Mouse (Mus musculus) retina, postnatal 7 days (tissue): ENCODE data around the gene Gm10964.

Experiments
- DNase-seq: peaks from one replicate; pipeline ENCODE4 v3.0.0-alpha.2; 2012; ENCODE audit warnings: low read depth, low spot score

The Gm10964 gene

DNA sequence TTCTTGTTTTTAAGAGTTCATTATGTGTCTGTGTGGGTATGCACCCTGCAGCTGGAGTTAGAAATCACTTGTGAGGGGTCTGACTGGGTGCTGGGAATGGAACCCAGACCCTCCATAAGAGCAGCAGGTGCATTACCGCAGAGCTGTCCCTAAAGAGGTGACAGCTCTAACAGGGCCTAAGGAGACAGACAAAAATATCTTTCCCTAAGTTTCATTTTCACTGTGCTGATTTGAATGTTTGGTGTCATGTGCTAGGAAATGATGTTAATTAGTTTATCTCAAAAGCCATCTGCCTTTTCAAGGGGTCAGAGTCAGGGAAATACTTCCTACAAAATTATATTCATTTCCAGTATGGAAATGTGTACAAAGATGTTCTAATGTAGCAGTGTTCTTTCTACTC, at the start of gene Gm10964:
TSS of gene Gm10964 (plus strand) at position 38 of the 400 bp plus-strand sequence.
- no peak for DNase-seq

DNA sequence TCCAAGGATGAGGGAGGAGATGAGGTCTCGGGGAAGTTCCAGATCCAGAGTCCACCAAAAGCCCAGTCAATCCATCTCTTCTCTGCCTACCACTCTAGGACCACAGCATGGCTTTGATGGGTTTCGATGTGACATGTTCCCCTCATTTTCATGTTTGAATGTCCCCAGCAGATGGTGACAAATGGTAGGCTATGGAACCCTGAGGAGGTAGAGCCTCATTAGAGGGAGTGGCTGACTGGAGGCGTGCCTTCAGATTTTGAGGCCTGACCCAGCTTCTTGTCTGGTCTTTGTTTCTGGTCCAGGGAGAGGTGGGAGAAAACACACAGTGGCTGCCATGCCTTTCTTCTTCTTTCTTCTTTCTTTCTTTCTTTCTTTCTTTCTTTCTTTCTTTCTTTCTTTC, 48.7 kb upstream of the Gm10964 start:
- DNase-seq: no peak

DNA sequence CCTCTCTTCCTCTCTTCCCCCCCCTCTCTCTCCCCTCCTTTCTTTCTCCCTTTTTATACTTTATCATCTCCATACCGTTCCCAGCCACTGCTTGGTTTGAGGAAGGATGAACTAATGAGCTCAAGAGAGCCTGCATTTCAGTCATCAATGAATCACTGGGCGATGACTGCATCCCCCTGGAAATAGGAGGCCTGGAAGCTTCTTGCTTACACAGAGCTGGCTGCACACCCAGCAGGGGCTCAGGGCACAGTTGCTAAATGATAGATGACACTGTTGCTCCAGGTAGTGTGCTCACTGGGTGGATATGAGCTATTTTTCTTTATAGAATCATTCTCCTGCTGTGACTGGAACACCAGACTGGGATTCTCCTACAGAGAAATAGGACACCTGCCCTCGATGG, 43.6 kb upstream of the Gm10964 start:
- no peak for DNase-seq

DNA sequence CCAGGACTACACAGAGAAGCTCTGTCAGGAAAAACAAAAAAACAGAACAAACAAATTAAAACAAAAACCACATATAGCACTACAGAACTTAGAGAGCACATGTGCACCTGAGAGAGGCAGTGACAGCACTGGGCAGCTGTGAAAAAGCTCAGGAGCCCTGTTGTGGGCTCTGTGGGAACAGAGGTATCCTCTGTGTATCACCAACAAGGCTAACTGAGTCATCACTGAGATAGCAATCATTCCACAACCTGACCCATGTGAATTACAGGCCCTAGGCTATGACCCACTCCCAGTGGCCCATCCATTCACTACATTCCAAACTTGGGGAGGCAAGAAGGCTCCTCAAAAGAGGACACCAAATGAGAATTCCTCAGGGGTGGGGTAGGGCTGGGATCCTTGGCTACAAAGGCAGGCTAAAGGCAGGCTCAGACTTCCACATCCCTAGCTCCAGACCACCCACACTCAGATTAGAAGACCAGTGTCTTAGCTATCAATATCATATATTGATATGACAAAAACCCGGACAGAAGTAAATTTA, 42.7 kb upstream of the Gm10964 start:
- DNase-seq: no peak

DNA sequence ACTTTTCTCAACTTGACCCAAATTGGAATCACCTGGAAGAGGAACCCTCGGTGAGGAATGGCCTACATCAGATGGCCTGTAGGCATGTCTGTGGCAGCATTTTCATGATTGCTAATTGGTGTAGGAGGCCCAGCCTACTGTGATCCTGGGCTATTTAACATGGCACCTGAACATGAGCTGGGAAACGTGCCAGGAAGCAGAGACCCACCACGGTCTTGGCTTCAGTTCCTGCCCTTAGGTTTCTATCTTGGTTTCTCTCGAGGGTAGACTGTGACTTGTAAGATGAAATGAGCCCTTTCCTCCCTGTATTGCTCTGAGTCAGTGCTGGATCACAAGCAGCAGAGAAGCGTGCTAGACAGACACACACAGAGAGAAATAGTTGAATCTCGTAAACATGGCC, 34.5 kb upstream of the Gm10964 start:
- no peak for DNase-seq

DNA sequence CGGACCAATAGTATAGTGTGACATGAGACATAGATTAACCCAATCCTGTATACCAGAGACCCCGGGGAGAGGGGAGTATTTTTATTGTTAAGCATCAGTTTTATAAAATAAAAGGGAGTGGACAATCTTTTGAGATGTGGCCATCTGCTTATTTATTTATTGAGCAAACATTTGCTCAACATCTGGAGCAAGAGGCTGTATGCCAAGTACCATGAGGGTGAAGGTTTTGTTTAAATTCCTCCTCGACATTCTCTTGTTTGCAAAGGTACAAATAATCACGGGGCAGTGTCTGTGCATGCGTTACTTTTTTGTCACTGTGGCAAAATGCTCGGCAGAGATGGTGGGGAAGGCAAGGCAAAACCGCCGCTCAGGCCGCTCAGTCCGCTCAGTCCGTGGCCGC, 33.7 kb upstream of the Gm10964 start:
- DNase-seq: no peak

DNA sequence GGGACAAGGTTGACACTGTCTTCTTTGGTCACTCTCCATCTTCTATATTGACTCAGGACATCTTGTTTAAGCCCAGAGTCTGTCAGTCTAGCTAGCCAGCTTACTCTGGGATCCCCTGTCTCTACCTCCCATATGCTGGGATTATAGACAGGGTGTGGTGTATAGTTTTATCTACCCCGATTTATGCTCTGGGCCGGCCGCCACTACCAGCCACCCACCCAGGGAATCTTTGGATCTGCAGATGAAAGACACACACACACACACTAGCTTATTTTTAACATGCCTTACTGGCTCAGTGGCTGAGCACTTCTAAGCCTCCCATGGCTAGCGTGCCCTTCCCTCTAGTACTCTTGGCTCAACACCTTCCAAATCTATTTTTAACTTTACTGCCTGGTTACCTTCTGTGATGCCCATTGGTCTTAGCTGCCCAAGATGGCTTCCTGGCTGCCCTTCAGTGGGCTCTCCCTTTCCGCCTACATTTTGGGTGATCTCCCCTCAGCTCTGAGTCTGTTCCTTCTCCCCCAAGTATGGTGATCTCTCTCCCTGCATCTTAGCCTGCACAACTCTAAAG, 29.6 kb upstream of the Gm10964 start:
- no peak for DNase-seq

DNA sequence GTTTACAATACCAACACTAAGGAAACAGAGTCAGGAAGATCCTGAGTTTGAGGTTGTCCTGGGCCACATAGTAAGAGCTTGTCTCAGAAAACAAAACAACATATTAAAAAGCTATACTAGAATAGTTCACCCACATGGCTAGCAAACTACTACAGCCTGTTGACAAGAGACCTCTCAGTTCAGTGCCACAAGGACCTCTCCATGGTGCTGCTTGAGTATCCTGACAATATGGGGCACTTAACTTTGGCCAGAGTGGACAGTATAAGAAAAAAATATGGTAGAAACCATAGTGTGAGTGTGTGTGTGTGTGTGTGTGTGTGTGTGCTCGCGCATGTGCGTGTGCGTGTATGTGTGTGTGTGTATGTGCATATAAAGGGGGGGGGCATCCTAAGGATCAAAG, 27.0 kb upstream of the Gm10964 start:
- DNase-seq: no peak

DNA sequence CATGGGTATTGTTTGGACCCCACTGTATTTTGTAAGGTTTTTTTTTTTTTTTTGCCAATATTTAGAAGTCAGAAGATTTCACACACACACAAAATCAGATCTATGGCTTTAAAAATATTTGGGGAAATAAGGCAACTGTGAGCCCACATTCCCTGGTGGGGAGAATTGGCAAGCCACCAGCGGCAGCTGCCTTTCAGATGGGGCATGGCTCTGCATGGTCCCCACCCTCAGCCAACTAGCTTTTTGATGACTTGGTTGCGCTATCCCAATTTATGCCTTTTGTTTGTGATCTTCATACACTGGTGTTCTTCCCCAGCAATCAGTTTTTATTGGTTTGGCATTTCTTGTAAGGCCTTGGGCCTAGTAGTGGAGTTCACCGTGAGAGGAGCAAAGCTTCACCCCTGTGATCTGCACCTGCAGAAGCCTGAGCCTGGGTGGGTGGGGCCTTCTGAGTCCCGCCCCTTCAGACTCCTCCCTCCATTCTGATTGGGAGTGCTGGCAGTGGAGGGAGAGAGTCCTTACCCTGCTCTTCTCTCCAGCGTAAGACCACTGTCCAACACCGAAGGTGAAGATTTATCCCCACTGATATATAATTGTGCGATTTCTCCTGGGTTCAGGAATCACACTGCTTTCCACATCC, 24.8 kb upstream of the Gm10964 start:
- DNase-seq: no peak

DNA sequence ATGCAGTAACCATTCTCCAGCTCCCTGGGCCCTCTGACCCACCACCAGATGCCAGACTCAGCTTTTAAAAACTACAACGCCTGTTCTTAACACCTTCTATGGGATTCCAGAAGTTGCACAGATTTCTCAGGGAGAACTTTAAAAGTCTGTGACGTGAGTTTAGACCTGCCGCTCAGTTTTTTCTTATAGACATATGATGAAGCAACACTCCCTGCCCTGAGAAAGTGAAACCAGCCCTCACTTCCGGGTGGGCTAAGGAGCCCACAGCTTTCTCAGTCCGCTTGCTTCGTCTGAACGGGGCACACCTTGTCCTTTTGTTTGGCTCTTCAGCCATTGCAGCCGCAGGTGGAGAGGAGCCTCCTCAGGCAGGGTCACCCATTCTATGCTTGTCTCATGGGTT, 24.2 kb upstream of the Gm10964 start:
- no peak for DNase-seq

DNA sequence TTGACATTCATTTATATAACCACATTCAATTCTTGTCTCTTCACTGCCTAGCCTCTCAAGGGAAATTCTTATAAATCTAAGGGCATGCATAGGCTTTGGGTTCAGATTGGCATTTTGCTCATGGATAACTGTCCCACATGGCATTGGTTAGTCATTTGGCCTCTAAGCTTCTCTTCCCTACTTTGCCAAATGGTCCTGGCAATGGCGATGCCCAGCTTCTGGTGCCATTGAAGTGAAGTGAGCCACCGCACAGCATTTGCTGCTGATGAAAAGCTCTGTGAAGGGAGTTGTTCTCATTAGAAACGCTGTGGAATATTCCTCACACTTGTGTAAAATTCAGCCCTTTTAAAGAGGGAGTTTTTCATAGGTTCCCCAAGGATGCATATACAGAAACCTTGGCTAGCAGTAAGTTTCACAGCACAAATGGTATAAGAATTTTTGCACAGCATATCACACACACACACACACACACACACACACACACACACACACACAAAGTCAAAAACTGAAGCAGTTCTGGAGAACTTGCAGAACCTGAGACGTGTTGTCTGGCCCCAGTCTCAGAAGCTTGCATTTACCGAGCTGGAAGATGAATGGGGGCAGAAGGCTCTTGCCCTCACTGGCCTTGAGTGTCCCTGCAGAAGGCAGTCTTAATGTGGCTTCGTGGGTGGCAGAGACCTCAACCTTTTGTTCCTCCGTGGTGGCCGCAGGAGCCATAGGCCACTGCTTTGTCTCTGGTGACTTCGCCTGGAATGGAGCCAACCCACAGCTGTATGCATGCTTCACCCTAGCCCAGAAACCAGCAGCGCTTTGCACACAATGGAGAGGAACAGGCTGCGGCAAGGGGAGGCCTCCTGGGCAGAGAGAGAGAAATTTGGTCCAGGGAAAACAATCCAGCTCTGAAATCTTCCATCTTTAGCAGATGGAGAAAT, 23.1 kb upstream of the Gm10964 start:
- DNase-seq: no peak

DNA sequence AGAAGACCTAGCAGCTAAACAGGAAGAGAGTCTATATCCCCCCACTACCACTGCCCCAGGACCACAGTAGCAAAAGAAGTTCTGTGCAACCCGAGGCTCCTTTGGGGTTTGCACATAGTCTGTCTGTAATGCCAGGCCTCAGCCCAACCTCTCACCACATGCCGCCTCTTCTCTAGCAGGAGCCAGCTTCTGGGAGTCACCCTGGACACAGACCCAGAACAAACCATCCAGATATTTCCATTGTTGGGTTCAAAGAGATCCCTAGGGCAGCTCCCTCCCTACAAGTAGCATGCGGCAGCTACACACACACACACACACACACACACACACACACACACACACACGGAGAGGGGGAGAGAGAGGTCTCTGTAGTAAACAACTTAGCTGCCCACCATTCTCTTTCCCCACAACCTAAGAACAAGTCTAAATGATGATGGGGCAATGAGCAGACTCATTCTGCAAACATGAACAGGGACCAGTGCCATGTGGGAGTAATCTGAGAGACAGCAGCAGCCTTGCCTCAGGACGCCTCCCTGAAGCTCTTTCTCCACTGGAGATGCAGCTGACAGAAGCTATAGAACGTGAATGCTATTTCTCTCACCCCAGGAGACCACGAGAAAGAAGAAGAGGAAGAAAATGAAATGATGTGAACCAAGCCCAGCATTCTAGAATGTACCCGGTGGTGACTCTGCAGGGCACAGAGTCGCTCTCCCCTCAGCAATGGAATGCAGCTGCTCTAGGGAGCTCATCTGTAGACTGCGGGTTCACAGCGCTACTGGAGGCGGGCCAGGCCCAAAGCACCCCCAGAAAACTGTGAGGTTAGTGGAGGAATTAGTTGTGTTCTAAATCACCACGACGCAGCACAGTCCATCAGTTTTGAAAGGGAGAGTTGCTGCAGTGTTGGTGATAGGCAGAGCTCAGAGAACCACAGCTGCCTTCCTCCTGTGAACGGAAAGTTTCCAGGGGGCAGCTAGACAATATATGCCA, 22.1 kb upstream of the Gm10964 start:
- no peak for DNase-seq

DNA sequence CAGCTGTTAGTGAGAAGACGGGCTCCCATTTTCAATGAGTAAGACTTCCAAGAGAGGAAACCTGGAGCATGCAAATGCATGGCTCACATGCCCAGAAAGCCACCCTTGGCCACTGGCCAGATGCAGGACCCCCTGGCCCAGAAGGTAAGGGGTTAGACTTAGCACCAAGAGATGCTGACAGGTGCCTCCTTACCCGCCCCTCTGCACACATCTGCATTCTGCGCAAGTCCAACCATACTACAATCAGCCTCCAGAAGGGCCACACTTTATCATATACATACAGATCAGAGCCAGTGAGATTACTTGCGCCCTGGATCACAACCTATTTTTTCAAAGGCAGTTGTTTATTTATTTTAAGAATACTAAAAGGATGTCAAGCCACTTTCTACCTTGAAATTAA, 20.4 kb upstream of the Gm10964 start:
- no peak for DNase-seq

DNA sequence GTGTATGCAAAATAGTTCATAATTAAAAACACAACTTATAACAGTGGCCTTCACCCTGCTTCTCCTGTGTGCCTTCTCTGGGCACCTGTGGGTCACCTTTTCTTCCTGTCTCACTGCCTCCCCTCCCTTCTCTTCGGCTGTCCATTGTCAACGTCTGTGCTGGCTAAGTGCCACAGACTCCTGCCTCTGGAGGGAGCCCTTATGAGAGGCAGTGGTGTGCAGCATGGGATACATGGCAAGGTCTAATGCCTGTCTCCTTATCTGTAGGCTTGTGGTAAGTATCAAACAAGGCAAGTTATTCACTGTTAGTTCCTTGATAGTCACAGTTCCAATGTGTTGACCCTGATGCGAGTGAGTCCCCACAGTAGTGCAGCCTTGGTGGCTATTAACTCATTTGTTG, 15.0 kb upstream of the Gm10964 start:
- no peak for DNase-seq

DNA sequence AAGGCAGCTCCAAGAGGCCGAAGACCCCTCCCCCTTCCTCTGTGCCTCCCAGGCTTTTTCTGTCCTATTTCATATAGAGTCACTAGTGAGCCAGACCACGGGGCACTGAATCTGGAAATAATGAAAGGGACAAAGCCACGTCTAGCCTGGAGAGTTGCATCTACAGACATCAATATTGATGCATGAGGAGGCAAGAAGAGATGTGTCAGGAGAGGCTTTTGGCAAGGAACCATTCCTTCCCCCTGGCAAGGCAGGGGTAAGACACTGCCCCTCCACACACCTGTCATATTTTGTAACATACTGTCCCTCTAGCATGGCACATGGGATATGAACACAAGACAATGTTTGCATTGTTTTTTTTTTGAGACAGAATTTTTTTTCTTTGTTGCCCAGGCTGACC, 12.5 kb upstream of the Gm10964 start:
- DNase-seq: no peak

DNA sequence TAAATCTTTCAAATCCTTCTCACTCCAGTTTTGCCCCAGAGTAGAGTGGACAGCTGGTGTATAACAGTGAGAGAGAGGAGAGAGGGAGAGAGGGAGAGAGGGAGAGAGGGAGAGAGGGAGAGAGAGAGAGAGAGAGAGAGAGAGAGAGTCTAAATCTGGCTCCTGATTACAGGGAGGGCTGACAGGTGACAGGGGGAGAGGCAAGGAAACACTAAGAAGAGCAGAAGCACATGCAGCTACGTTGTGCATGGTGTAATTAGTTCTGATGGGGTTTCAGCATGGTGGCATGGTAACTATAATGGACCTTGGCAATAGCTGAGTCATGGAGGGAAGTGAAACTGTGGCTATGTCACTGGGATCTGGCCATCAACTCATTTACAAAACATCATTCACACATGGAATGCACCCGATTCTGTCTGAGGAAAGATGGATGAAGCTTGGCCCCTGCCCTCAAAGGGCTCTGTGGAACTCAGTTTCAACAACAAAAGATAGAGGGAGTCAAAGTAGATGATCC, 11.3 kb upstream of the Gm10964 start:
- DNase-seq: no peak

DNA sequence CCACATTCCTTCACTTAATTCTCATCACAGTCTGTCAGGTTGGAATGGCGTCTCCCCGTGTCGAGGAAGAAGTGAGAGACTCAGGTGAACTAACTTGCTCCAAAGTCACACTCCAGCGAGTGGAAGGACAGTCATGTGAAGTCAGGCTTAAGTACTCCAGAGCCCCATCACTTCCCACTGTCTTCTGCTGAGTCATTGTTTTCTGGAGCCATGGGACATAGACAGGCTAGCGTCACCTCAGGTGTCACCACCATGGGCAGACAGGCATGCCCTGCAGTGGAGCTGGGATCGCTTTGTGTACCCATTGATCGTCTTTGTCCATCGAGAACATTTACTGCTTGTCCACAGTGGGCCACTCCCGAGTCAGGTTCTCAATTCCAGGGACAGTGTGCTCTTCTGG, 9.3 kb upstream of the Gm10964 start:
- DNase-seq: no peak

DNA sequence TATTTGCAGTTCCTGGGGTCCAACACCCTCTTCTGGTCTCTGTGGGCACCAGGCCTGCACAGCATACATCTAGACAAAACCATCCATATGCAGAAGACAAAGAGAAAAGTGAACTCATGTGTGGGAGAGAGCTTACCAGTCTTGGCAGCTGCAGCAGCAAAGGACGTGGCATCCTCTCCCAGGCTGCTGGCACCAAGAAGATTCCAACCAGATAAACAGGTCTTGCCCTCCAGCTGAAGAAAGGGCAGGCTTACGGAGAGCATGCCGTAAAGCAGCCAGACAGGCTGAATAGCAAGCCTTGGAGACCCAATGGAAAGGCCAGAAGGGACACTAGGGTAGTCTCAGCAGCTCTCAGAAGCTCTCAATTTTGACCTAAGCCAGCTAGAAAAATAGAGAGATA, 7.0 kb upstream of the Gm10964 start:
- no peak for DNase-seq

DNA sequence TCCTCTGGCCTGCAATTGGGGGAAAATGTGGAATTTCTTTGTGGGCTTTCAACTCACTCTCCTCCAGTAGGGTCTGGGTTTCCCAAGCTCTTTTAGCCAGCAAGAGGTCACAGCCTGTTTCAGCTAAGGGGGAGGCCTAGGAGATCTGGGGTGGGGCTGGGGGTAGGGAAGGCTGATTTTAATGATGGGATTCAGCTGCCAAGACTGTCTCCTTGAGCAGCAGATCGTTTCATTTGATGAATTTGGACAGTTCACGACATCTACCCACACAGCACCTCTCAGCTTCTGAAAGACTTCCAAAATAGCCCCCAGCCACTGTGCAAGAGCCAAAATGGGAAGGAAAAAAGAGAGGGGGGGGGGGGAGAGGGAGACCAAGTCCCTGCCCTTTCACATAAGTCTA, 6.0 kb upstream of the Gm10964 start:
- DNase-seq: no peak

DNA sequence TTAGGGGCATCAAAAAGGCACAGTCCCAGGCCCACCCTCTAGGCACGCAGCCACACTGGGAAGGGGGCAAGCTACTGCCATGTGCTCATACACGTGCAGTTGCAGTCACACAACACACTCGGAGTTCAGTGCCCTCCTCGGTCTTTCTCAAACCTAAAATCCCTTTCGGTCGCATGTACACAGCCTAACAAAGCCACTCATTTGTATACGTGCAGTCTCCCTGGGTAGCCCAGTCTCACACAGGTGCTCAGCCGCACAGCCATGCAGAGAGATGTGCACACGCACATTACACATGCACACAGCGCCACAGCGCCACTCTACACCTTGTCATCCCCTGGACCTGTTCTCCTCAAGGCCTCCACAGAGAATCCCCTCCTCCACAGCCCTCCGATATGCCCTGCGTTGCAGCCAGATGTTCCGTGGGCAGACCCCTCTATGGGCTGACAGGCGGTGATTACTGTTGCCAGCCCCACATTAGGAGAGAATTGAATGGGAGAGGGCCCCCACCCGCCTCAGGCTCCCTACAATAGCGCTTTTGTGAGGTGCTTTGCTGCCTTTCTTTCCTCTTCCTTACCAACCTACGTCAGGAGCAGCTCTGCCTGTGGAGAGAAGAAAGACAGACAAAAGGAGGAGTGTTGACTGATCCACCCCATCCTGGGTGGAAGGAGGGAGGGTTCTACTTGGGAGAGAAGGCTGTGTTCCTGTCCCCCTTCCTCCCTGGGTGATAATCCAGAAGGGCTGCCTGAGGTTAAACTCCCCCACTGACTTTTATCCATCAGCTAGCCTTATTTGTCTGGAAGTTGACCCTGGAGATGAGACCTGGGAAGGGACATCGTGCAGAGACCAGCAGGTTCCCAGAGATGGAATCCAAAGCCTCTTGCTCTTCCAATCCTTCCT, 5.1 kb upstream of the Gm10964 start:
- no peak for DNase-seq
